Mouse (Mus musculus): ENCODE data around the gene Cys1. TPM values are rescaled to one million over a fixed set of nuclear protein-coding genes. Genes with fewer than 3 reads are reported as not detected.

Cys1 gene
- polyA plus RNA-seq, 1 experiment from 2014 or later = 1.8 TPM

DNA sequence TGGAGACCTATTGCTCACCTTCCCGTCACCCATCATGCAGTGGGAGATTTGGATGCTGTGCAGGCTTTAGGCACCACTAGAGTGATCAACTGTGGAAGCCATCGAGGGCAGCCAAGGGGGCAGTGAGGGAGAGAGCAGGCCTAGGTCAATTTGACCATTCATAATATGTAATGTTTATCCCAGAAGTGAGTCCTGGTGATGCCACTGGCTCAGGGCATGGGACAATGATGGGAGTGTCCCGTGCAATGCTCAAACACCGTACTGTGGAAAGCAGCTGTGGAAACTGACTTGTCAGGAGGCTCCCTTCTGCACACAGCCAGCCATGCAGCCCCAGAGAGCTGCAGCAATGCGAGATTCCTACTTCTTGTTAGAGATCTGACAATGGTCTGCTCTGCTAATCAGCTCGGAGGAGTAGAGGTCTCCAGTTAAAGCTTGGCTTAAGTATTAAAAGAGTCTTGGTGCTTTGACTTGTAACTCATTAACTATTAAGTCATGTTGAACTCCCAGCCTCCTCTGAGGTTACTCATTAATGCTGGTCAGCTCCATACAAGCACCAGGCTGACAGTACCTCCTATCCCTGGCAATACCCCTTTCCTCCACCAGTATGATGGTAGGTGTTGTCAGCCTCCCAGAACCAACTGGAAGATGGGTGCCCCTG is 4.6 kb upstream of the Cys1 start:
- H3K9me3 ChIP-seq (replicated peaks; ENCODE audit: control insufficient read depth, low read length, poor library complexity, severe bottlenecking) = no peaks in the 10 kb centered on the region
- peaks cover 6% of the 10 kb centered on the region; the same call in 1 of the 2 replicates for H3K4me1 ChIP-seq (ENCODE audit: control insufficient read depth, insufficient read depth, low read length)
- H3K4me2 ChIP-seq (ENCODE audit: low read length) = no peak overlapping the region
- H3K9ac ChIP-seq (ENCODE audit: low read depth, low read length) = no peak overlapping the region
- H3K36me3 ChIP-seq (ENCODE audit: control insufficient read depth, insufficient read depth, low read length) = no peaks in the 10 kb centered on the region
- H3K27me3 ChIP-seq (ENCODE audit: control insufficient read depth, insufficient read depth, low read depth, low read length) = peaks cover 16% of the 10 kb centered on the region
- H3K4me3 ChIP-seq (ENCODE audit: low read depth, low read length) = no peak overlapping the region
- H3K27ac ChIP-seq (ENCODE audit: low read length) = no peak overlapping the region
- ATAC-seq = no peak
- WGBS = 77% methylated on average over 6 of the region's 6 CpGs

DNA sequence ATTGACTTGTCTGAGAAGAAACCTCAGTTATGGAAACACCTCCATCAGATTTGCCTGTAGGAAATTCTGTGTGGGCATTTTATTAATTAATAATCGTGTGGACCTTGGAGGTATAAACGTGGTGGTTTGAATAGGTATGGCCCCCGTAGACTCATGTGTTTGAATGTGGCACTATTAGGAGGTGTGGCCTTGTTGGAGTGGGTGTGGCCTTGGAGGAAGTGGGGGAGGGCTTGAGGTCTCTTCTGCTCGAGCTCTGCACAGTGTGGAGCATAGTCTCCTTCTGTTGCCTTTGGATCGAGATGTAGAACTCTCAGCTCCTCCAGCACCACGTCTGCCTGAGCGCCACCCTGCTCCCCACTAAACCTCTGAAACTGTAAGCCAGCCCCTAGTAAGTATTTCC is 1.8 kb upstream of the Cys1 start:
- no peak for ATAC-seq
- Histone ChIP-seq H3K4me3 (ENCODE audit: low read depth, low read length) (no peak overlapping the region), H3K9me3 (replicated peaks; ENCODE audit: control insufficient read depth, low read length, poor library complexity, severe bottlenecking) (no peaks in the 10 kb centered on the region), H3K27me3 (ENCODE audit: control insufficient read depth, insufficient read depth, low read depth, low read length) (peaks cover 16% of the 10 kb centered on the region), H3K4me1 (ENCODE audit: control insufficient read depth, insufficient read depth, low read length) (peaks cover 13% of the 10 kb centered on the region), H3K36me3 (ENCODE audit: control insufficient read depth, insufficient read depth, low read length) (no peaks in the 10 kb centered on the region), H3K4me2 (ENCODE audit: low read length) (no peak overlapping the region), H3K27ac (ENCODE audit: low read length) (no peak overlapping the region), H3K9ac (ENCODE audit: low read depth, low read length) (no peak overlapping the region)
- 77% methylated on average over 7 of the region's 7 CpGs for WGBS

DNA sequence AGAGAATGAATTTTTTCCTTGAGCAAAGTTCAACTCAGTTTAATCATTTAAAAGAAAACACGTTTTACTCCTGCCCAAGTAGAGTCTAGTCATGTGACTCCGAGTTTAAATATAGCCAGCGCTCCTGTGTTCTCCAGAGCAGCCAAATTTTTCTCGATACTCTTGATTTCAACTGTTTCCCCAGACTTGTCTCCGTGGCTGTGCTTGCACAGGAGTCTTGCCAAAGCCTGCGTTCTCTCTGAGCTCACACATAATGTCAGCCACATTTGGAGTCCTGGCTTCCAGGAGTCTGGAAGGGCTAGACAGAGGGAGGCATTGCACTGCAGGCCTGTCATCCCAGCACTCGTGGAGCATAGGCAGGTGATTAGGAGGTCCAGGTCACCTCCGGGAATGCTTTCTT is 950 bp upstream of the Cys1 start:
- Histone ChIP-seq H3K4me2 (ENCODE audit: low read length) (no peak overlapping the region), H3K9me3 (replicated peaks; ENCODE audit: control insufficient read depth, low read length, poor library complexity, severe bottlenecking) (no peaks in the 10 kb centered on the region), H3K9ac (ENCODE audit: low read depth, low read length) (no peak overlapping the region), H3K27ac (ENCODE audit: low read length) (no peak overlapping the region), H3K36me3 (ENCODE audit: control insufficient read depth, insufficient read depth, low read length) (no peaks in the 10 kb centered on the region), H3K27me3 (ENCODE audit: control insufficient read depth, insufficient read depth, low read depth, low read length) (peaks cover 16% of the 10 kb centered on the region), H3K4me1 (ENCODE audit: control insufficient read depth, insufficient read depth, low read length) (peaks cover 13% of the 10 kb centered on the region), H3K4me3 (ENCODE audit: low read depth, low read length) (no peak overlapping the region)
- WGBS = 59% methylated on average over 8 of the region's 8 CpGs
- ATAC-seq = no peak

GRCm38 (mm10) chr12:24680492-24681285 is 924 bp downstream of the Cys1 start:
- no peak overlapping the region for H3K27ac ChIP-seq (ENCODE audit: low read length)
- peak overlapping the region; percentile 93 for H3K4me2 ChIP-seq (ENCODE audit: low read length)
- no peaks in the 10 kb centered on the region for H3K9me3 ChIP-seq (replicated peaks; ENCODE audit: control insufficient read depth, low read length, poor library complexity, severe bottlenecking)
- peak overlapping the region; percentile 83 for H3K9ac ChIP-seq (ENCODE audit: low read depth, low read length)
- no peaks in the 10 kb centered on the region for H3K36me3 ChIP-seq (ENCODE audit: control insufficient read depth, insufficient read depth, low read length)
- peaks cover 16% of the 10 kb centered on the region for H3K27me3 ChIP-seq (ENCODE audit: control insufficient read depth, insufficient read depth, low read depth, low read length)
- peak overlapping the region; percentile 69 for H3K4me3 ChIP-seq (ENCODE audit: low read depth, low read length)
- ATAC-seq = peak; percentile 63
- peaks cover 16% of the 10 kb centered on the region for H3K4me1 ChIP-seq (ENCODE audit: control insufficient read depth, insufficient read depth, low read length)
- 1% methylated on average over 55 of the region's 61 CpGs for WGBS

DNA sequence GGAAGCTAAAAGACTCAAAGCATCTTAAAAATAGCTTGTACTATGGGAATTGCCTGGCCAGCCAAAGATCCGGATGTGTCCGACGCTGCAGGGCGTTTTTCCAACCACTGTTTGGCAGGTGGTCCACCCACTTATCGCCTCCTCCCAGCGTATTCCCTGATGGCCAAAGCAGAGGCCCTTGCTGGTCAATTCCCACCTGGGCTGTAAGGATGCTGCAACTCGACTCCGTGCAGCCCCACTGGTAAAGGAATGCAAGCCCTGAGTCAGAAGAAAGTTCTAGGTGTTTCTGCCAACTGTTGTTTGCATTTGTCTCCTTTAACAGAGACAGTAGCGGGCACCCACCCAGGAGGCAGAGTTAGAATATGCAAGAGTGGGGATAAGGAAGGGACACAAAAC is 1.5 kb downstream of the Cys1 start:
- H3K9ac ChIP-seq (ENCODE audit: low read depth, low read length) = peak overlapping the region; percentile 83
- H3K4me3 ChIP-seq (ENCODE audit: low read depth, low read length) = peak overlapping the region; percentile 69
- H3K4me2 ChIP-seq (ENCODE audit: low read length) = peak overlapping the region; percentile 93
- H3K9me3 ChIP-seq (replicated peaks; ENCODE audit: control insufficient read depth, low read length, poor library complexity, severe bottlenecking) = no peaks in the 10 kb centered on the region
- peaks cover 16% of the 10 kb centered on the region for H3K27me3 ChIP-seq (ENCODE audit: control insufficient read depth, insufficient read depth, low read depth, low read length)
- H3K4me1 ChIP-seq (ENCODE audit: control insufficient read depth, insufficient read depth, low read length) = peaks cover 16% of the 10 kb centered on the region
- 24% methylated on average over 9 of the region's 9 CpGs for WGBS
- H3K36me3 ChIP-seq (ENCODE audit: control insufficient read depth, insufficient read depth, low read length) = no peaks in the 10 kb centered on the region
- H3K27ac ChIP-seq (ENCODE audit: low read length) = no peak overlapping the region
- no peak for ATAC-seq

GRCm38 (mm10) chr12:24662131-24662530 is 19.5 kb downstream of the Cys1 start:
- Histone ChIP-seq H3K9ac (ENCODE audit: low read depth, low read length) (no peak overlapping the region), H3K27me3 (ENCODE audit: control insufficient read depth, insufficient read depth, low read depth, low read length) (no peaks in the 10 kb centered on the region), H3K4me1 (ENCODE audit: control insufficient read depth, insufficient read depth, low read length) (peaks cover 10% of the 10 kb centered on the region), H3K36me3 (ENCODE audit: control insufficient read depth, insufficient read depth, low read length) (peaks cover 2% of the 10 kb centered on the region; the same call in 1 of the 2 replicates), H3K4me3 (ENCODE audit: low read depth, low read length) (no peak overlapping the region), H3K9me3 (replicated peaks; ENCODE audit: control insufficient read depth, low read length, poor library complexity, severe bottlenecking) (no peaks in the 10 kb centered on the region), H3K27ac (ENCODE audit: low read length) (no peak overlapping the region), H3K4me2 (ENCODE audit: low read length) (no peak overlapping the region)
- 96% methylated on average over 5 of the region's 5 CpGs for WGBS
- ATAC-seq = no peak

DNA sequence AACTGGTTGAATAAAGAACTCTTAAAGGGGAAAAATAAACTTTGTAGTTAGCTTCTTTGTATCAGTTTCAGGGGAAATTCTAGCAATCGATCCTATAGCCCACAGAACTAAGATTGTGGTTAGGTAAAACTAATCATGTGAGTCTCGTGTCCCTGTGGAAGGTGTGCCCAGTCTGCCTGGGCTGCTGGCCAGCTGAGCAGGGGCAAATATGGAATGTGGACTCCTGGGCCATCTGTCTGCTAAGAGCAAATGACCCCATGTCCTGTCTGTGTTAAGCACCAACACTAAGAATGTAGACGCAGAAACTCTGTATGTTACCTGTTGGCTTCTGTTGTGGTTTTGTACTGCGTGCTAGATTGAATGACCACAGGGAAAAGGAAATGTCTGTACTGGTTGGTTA is 20.5 kb downstream of the Cys1 start:
- Histone ChIP-seq H3K4me3 (ENCODE audit: low read depth, low read length) (no peak overlapping the region), H3K4me2 (ENCODE audit: low read length) (no peak overlapping the region), H3K9me3 (replicated peaks; ENCODE audit: control insufficient read depth, low read length, poor library complexity, severe bottlenecking) (no peaks in the 10 kb centered on the region), H3K9ac (ENCODE audit: low read depth, low read length) (no peak overlapping the region), H3K4me1 (ENCODE audit: control insufficient read depth, insufficient read depth, low read length) (peaks cover 20% of the 10 kb centered on the region), H3K36me3 (ENCODE audit: control insufficient read depth, insufficient read depth, low read length) (peaks cover 2% of the 10 kb centered on the region; the same call in 1 of the 2 replicates), H3K27me3 (ENCODE audit: control insufficient read depth, insufficient read depth, low read depth, low read length) (no peaks in the 10 kb centered on the region), H3K27ac (ENCODE audit: low read length) (no peak overlapping the region)
- no peak for ATAC-seq
- 94% methylated on average over 4 of the region's 4 CpGs for WGBS

DNA sequence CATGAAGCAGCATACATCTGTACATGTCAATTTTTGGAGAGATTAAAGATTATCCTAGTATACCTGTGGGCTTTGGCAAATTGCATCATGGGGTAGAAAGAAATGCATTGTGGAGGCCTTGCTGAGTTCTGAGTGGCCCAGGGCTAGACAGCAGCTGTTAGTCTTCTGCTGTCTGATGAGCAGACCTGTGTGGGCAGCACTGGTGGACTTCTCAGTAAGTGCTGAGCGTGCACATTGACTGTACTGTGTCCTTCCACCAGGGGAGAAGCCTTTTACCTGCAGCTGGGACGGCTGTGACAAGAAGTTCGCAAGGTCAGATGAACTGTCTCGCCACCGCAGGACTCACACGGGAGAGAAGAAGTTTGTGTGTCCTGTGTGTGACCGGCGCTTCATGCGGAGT is 21.7 kb downstream of the Cys1 start:
- Histone ChIP-seq H3K4me2 (ENCODE audit: low read length) (no peak overlapping the region), H3K27ac (ENCODE audit: low read length) (no peak overlapping the region), H3K4me3 (ENCODE audit: low read depth, low read length) (no peak overlapping the region), H3K9me3 (replicated peaks; ENCODE audit: control insufficient read depth, low read length, poor library complexity, severe bottlenecking) (no peaks in the 10 kb centered on the region), H3K9ac (ENCODE audit: low read depth, low read length) (no peak overlapping the region), H3K27me3 (ENCODE audit: control insufficient read depth, insufficient read depth, low read depth, low read length) (no peaks in the 10 kb centered on the region), H3K4me1 (ENCODE audit: control insufficient read depth, insufficient read depth, low read length) (peaks cover 20% of the 10 kb centered on the region), H3K36me3 (ENCODE audit: control insufficient read depth, insufficient read depth, low read length) (peaks cover 11% of the 10 kb centered on the region)
- 94% methylated on average over 9 of the region's 9 CpGs for WGBS
- ATAC-seq = no peak

GRCm38 (mm10) chr12:24658998-24659397 is 22.6 kb downstream of the Cys1 start:
- Histone ChIP-seq H3K4me1 (ENCODE audit: control insufficient read depth, insufficient read depth, low read length) (peaks cover 24% of the 10 kb centered on the region), H3K4me3 (ENCODE audit: low read depth, low read length) (no peak overlapping the region), H3K36me3 (ENCODE audit: control insufficient read depth, insufficient read depth, low read length) (peaks cover 13% of the 10 kb centered on the region), H3K27ac (ENCODE audit: low read length) (no peak overlapping the region), H3K27me3 (ENCODE audit: control insufficient read depth, insufficient read depth, low read depth, low read length) (no peaks in the 10 kb centered on the region), H3K9ac (ENCODE audit: low read depth, low read length) (no peak overlapping the region), H3K4me2 (ENCODE audit: low read length) (no peak overlapping the region), H3K9me3 (replicated peaks; ENCODE audit: control insufficient read depth, low read length, poor library complexity, severe bottlenecking) (no peaks in the 10 kb centered on the region)
- no peak for ATAC-seq
- WGBS = 97% methylated on average over 4 of the region's 4 CpGs

Measured in midbrain, embryonic 16.5 days (tissue).